Mouse (Mus musculus): ENCODE data around the gene Mri1. TPM values are rescaled to one million over a fixed set of nuclear protein-coding genes. Genes with fewer than 3 reads are reported as not detected.

The Mri1 gene
- polyA plus RNA-seq, 1 experiment from 2014 or later: 79.7 TPM

DNA sequence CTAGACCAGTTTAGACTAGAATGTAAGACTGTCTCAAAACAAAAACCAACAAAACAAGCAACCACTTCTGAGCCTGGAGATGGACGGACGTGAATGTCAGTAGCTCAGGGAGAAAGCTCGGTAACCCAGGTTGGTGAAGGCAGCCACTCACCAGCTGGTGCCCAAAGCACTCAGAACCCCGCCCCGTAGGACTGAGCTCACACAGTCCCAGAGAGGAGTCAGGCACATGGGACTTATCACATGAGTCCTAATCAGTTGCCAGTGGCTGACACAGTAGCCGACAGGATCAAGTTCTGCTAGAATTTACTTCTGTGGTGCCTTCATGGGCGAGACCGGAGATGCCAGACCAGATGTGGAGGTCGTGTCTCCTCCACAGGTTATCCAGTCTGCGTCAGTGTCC, 23.7 kb upstream of the Mri1 start:
- peaks cover 8% of the 10 kb centered on the region; the same call in 1 of the 2 replicates for H3K4me1 ChIP-seq (replicated peaks; ENCODE audit: control insufficient read depth, insufficient read depth, low read length)
- 77% methylated on average over 10 of the region's 10 CpGs for WGBS
- ATAC-seq (replicated peaks; ENCODE audit: low FRiP score, low TSS enrichment, low read depth): no peak
- H3K27ac ChIP-seq (ENCODE audit: low read depth): no peak overlapping the region
- no peak for DNase-seq (ENCODE audit: low spot score)
- H3K4me2 ChIP-seq (ENCODE audit: low read length): no peak overlapping the region
- no peaks in the 10 kb centered on the region for H3K27me3 ChIP-seq (replicated peaks; ENCODE audit: control insufficient read depth, insufficient read depth, low read length)
- H3K36me3 ChIP-seq (ENCODE audit: control insufficient read depth, insufficient read depth, low read length): no peaks in the 10 kb centered on the region
- no peak overlapping the region for H3K4me3 ChIP-seq (ENCODE audit: low read depth, low read length)
- no peak overlapping the region for H3K9ac ChIP-seq (ENCODE audit: low read length)
- no peaks in the 10 kb centered on the region for H3K9me3 ChIP-seq (ENCODE audit: control insufficient read depth, low read length)

DNA sequence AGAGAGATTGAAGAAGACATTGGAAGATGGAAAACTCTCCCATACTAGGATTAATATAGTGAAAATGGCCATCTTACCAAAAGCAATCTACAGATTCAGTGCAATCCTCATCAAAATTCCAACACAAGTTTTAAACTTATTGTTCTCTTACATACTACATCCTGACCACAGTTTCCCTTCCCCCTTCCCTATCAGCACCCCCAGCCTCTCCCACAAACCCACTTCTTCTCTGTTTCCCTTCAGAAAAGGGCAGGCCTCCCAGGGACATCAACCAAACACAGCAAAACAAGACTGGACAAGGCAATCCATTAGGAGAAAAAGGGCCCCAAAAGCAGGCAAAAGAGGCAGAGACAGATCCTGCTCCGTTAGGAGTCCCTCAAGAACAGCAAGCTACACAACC, 19.3 kb upstream of the Mri1 start:
- 67% methylated on average over 1 of the region's 1 CpGs for WGBS
- H3K27me3 ChIP-seq (replicated peaks; ENCODE audit: control insufficient read depth, insufficient read depth, low read length): no peaks in the 10 kb centered on the region
- no peak overlapping the region for H3K27ac ChIP-seq (ENCODE audit: low read depth)
- H3K36me3 ChIP-seq (ENCODE audit: control insufficient read depth, insufficient read depth, low read length): no peaks in the 10 kb centered on the region
- no peak overlapping the region for H3K4me3 ChIP-seq (ENCODE audit: low read depth, low read length)
- no peaks in the 10 kb centered on the region for H3K4me1 ChIP-seq (replicated peaks; ENCODE audit: control insufficient read depth, insufficient read depth, low read length)
- no peaks in the 10 kb centered on the region for H3K9me3 ChIP-seq (ENCODE audit: control insufficient read depth, low read length)
- ATAC-seq (replicated peaks; ENCODE audit: low FRiP score, low TSS enrichment, low read depth) (no peak), DNase-seq (ENCODE audit: low spot score) (no peak)
- no peak overlapping the region for H3K9ac ChIP-seq (ENCODE audit: low read length)
- H3K4me2 ChIP-seq (ENCODE audit: low read length): no peak overlapping the region

DNA sequence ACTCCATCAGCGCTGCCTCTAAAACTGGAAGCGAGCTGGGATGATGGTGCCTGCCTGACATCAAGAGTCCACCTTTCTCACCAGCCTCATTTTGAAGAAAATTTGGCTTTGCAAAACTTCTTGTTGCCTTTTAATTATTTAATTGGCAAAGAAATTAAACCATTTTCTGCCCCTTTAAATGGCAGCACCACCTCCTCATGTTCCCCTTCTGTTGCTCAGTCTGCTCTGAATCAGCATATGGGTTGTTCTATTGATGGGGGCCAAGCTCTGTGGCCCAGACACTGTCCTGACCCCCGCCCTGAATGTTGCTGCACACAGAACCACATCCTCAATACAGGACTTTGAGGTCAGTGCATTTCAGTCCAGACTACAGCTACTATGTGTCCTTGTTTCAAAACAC, 16.8 kb upstream of the Mri1 start:
- Histone ChIP-seq H3K4me2 (ENCODE audit: low read length) (no peak overlapping the region), H3K9ac (ENCODE audit: low read length) (no peak overlapping the region), H3K36me3 (ENCODE audit: control insufficient read depth, insufficient read depth, low read length) (no peaks in the 10 kb centered on the region), H3K27ac (ENCODE audit: low read depth) (no peak overlapping the region), H3K27me3 (replicated peaks; ENCODE audit: control insufficient read depth, insufficient read depth, low read length) (no peaks in the 10 kb centered on the region), H3K4me3 (ENCODE audit: low read depth, low read length) (no peak overlapping the region), H3K4me1 (replicated peaks; ENCODE audit: control insufficient read depth, insufficient read depth, low read length) (peaks cover 5% of the 10 kb centered on the region), H3K9me3 (ENCODE audit: control insufficient read depth, low read length) (no peaks in the 10 kb centered on the region)
- no peak for ATAC-seq (replicated peaks; ENCODE audit: low FRiP score, low TSS enrichment, low read depth)
- no peak for DNase-seq (ENCODE audit: low spot score)
- WGBS: 81% methylated on average over 3 of the region's 3 CpGs

DNA sequence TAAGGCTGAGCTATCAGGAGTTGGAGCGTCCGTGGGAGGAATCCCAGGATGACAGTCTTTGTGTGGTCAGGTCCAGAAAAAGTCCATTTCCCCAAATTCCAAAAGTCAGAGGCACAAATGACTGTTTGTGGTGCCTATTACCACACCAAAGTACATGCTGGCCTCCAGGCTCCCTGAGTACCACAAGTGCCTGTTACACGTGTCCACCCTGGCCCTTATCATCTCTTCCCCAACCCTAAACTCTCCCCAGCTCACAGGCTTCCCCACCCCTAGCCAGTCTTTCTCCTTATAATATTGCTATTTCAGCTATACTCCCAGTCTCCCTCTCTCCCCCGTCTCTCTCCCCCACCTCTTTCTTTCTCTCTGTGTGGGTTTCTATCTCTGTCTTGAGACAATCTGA, 15.2 kb upstream of the Mri1 start:
- H3K36me3 ChIP-seq (ENCODE audit: control insufficient read depth, insufficient read depth, low read length): no peaks in the 10 kb centered on the region
- 79% methylated on average over 4 of the region's 4 CpGs for WGBS
- no peak overlapping the region for H3K4me3 ChIP-seq (ENCODE audit: low read depth, low read length)
- DNase-seq (ENCODE audit: low spot score): no peak
- no peaks in the 10 kb centered on the region for H3K27me3 ChIP-seq (replicated peaks; ENCODE audit: control insufficient read depth, insufficient read depth, low read length)
- H3K9me3 ChIP-seq (ENCODE audit: control insufficient read depth, low read length): no peaks in the 10 kb centered on the region
- no peak overlapping the region for H3K27ac ChIP-seq (ENCODE audit: low read depth)
- no peak overlapping the region for H3K9ac ChIP-seq (ENCODE audit: low read length)
- H3K4me2 ChIP-seq (ENCODE audit: low read length): no peak overlapping the region
- peaks cover 5% of the 10 kb centered on the region for H3K4me1 ChIP-seq (replicated peaks; ENCODE audit: control insufficient read depth, insufficient read depth, low read length)
- ATAC-seq (replicated peaks; ENCODE audit: low FRiP score, low TSS enrichment, low read depth): no peak

DNA sequence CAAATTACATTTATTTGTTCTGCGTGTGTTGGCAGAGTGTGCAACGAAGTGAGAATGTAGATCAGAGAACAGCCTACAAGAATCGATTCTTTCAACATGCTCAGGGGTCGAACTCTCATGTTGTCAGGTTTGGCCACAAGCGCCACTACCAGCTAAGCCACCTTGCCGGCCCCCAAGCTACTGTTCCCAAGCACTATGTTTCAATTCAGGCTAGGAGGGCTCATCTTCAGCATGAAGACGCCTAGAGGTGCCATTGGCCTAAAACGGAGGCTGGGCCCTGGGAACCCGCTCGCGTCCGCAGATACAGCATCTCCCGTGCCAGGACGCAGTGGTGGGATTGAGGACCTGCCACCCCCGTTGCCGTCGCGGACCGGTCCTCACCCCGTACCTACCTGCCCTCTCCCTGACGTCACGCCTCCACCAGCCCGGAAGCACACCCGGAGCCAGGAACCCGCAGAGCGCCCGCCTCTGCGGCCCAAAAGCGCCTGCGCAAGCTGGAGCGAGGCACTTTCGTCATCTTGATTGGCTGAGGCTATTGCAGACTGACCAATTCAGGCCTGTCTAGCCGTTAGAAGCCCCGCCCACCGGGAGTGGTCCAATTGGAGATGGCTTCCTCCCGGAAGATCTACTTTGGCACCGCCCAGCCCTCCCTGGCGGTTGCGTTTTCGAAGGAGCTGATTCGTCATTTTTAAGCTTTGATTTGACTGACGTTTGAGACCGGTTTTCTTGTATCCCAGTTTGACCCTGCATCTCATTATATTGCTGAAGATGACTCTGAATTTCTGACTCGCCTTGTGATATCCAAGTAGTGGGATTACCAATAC, 13.0 kb upstream of the Mri1 start, which contains the start of gene Ccdc130:
Gene Ccdc130, minus strand, starts transcription at position 431 of the 824 bp plus-strand sequence.
- peaks cover 5% of the 10 kb centered on the region for H3K4me1 ChIP-seq (replicated peaks; ENCODE audit: control insufficient read depth, insufficient read depth, low read length)
- H3K4me3 ChIP-seq (ENCODE audit: low read depth, low read length): peak within 1 kb of the TSS; percentile 75
- peak; percentile 100 for ATAC-seq (replicated peaks; ENCODE audit: low FRiP score, low TSS enrichment, low read depth)
- DNase-seq (ENCODE audit: low spot score): peak; percentile 97
- no peaks in the 10 kb centered on the region for H3K9me3 ChIP-seq (ENCODE audit: control insufficient read depth, low read length)
- no peaks in the 10 kb centered on the region for H3K27me3 ChIP-seq (replicated peaks; ENCODE audit: control insufficient read depth, insufficient read depth, low read length)
- H3K9ac ChIP-seq (ENCODE audit: low read length): peak within 1 kb of the TSS; percentile 65
- 0 out of 2 replicates have a peak within 1 kb of the TSS, but pooled peaks have one; percentile 5 for H3K27ac ChIP-seq (ENCODE audit: low read depth)
- 1% methylated on average over 44 of the region's 44 CpGs for WGBS
- peaks cover 17% of the 10 kb centered on the region for H3K36me3 ChIP-seq (ENCODE audit: control insufficient read depth, insufficient read depth, low read length)
- peak within 1 kb of the TSS; percentile 90 for H3K4me2 ChIP-seq (ENCODE audit: low read length)

DNA sequence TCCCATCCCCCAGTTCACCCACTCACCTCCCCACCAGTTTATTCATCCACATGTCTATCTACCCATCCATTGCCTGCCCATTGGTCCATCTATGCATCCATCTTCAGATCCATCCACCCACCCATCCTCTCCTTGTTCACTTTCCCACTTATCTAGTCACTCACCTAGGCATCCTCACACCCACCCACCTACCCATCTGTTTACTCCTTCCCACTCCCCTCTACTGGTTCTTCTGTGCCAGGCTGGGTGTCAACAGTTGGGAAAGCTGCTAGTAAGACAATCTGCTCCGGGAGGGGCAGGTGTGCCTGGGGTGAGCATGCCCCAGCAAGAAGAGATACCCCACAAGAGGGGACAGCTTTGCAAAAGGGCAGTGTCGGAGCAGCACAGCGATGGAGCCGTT, 4.0 kb upstream of the Mri1 start:
- no peak for ATAC-seq (replicated peaks; ENCODE audit: low FRiP score, low TSS enrichment, low read depth)
- H3K27me3 ChIP-seq (replicated peaks; ENCODE audit: control insufficient read depth, insufficient read depth, low read length): no peaks in the 10 kb centered on the region
- peaks cover 73% of the 10 kb centered on the region for H3K36me3 ChIP-seq (ENCODE audit: control insufficient read depth, insufficient read depth, low read length)
- H3K27ac ChIP-seq (ENCODE audit: low read depth): no peak overlapping the region
- peaks cover 10% of the 10 kb centered on the region; the same call in 1 of the 2 replicates for H3K4me1 ChIP-seq (replicated peaks; ENCODE audit: control insufficient read depth, insufficient read depth, low read length)
- H3K4me3 ChIP-seq (ENCODE audit: low read depth, low read length): no peak overlapping the region
- DNase-seq (ENCODE audit: low spot score): no peak
- no peaks in the 10 kb centered on the region for H3K9me3 ChIP-seq (ENCODE audit: control insufficient read depth, low read length)
- WGBS: 95% methylated on average over 4 of the region's 4 CpGs
- H3K4me2 ChIP-seq (ENCODE audit: low read length): no peak overlapping the region
- H3K9ac ChIP-seq (ENCODE audit: low read length): no peak overlapping the region

DNA sequence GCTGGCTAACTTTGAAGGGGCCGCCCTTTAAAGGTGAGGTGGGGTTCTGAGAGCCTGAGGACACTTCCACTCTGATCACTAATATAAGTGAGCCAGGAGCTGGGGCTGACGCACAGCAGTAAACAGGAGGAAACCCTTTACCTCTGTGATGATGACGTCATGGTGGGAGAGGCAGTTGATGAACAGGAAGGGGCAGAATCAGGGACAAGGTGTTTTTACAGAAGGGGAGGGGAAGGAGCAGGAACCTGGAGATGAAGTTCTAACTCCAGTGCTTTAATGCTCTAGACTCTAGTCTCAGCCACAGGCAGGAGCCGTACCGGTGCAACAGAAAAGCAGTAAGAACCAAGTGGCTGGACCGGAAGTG, 686 bp downstream of the Mri1 start:
- H3K4me3 ChIP-seq (ENCODE audit: low read depth, low read length): peak overlapping the region; percentile 87
- no peaks in the 10 kb centered on the region for H3K9me3 ChIP-seq (ENCODE audit: control insufficient read depth, low read length)
- WGBS: 10% methylated on average over 6 of the region's 6 CpGs
- H3K27me3 ChIP-seq (replicated peaks; ENCODE audit: control insufficient read depth, insufficient read depth, low read length): no peaks in the 10 kb centered on the region
- peak overlapping the region; percentile 92 for H3K4me2 ChIP-seq (ENCODE audit: low read length)
- peak; percentile 70 for ATAC-seq (replicated peaks; ENCODE audit: low FRiP score, low TSS enrichment, low read depth)
- no peak for DNase-seq (ENCODE audit: low spot score)
- H3K27ac ChIP-seq (ENCODE audit: low read depth): peak overlapping the region; percentile 82
- peaks cover 71% of the 10 kb centered on the region for H3K36me3 ChIP-seq (ENCODE audit: control insufficient read depth, insufficient read depth, low read length)
- peak overlapping the region; percentile 75 for H3K9ac ChIP-seq (ENCODE audit: low read length)
- peaks cover 13% of the 10 kb centered on the region; the same call in 1 of the 2 replicates for H3K4me1 ChIP-seq (replicated peaks; ENCODE audit: control insufficient read depth, insufficient read depth, low read length)

DNA sequence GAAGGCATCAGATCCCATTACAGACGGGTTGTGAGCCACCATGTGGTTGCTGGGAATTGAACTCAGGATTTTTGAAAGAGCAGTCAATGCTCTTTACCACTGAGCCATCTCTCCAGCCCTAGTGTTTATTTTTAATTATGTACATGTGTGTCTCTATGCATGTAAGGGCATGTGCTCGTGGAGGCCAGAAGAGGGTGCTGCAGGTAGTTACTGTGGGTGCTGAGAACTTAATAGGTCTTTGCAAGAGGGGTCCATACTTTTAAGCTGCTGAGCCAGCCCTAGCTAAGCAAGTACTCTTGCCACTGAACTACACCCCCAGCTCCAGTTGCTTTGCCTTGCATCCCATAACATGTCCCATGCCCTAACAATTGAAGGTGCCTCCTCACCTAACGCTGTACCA, 1.3 kb downstream of the Mri1 start:
- Histone ChIP-seq H3K9ac (ENCODE audit: low read length) (no peak overlapping the region), H3K4me2 (ENCODE audit: low read length) (peak overlapping the region; percentile 92), H3K27ac (ENCODE audit: low read depth) (no peak overlapping the region), H3K9me3 (ENCODE audit: control insufficient read depth, low read length) (no peaks in the 10 kb centered on the region), H3K4me1 (replicated peaks; ENCODE audit: control insufficient read depth, insufficient read depth, low read length) (peaks cover 13% of the 10 kb centered on the region; the same call in 1 of the 2 replicates), H3K4me3 (ENCODE audit: low read depth, low read length) (peak overlapping the region; percentile 87), H3K36me3 (ENCODE audit: control insufficient read depth, insufficient read depth, low read length) (peaks cover 71% of the 10 kb centered on the region), H3K27me3 (replicated peaks; ENCODE audit: control insufficient read depth, insufficient read depth, low read length) (no peaks in the 10 kb centered on the region)
- ATAC-seq (replicated peaks; ENCODE audit: low FRiP score, low TSS enrichment, low read depth): no peak
- WGBS: 84% methylated on average over 3 of the region's 3 CpGs
- DNase-seq (ENCODE audit: low spot score): no peak
